ENCODE assay signal across 15 mouse cellular contexts in the genomic region with DNA sequence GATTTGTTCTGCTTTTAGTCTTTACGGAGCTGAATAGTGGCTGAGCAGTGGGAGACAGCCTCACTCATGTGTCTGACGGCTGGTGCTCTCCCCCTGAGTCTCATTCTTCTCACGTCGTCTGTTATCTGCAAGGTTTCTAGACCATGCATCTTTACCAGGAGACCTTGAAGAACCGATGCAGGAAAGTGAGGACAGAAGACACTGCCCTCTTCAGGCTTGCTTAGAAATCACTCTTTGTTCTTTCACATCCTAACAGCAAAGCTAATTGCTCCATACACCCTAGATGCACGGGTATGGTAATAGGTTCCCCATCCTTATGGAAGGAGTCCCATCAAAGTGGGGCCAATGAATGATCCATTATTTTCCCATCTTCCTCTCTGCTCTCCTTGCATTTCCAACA.
A peak's percentile ranks its signal among the peaks of the same experiment; 100 is the strongest.
DNase-seq lines count a peak whose midpoint lies in the region; ATAC-seq and TF ChIP-seq lines count a peak whose summit lies in the region.
"Had no signal": no experiment of that assay in that cellular context is flagged by ENCODE, and none has a peak within 500 bp of the region (broad histone marks: within the 10 kb centered on the region; RNA-seq: fewer than 3 reads in every experiment).

No protein-coding gene starts in this region.

- TF ChIP-seq RAD21 in MEL (IDR thresholded peaks at IDR 0.05; ENCODE audit: low read depth, low read length), result peak; percentile 83

- no peaks in the 10 kb centered on the region for H3K36me3 ChIP-seq in heart, adult 2 months (ENCODE audit: control insufficient read depth, insufficient read depth, low read length)
- H3K36me3 ChIP-seq in lung, postnatal 0 days (ENCODE audit: insufficient read depth, low read length), result no peaks in the 10 kb centered on the region
- H3K36me3 ChIP-seq in MEL (ENCODE audit: control insufficient read depth in 1 of 2, insufficient read depth in 2 of 2, low read length in 2 of 2), result no peaks in the 10 kb centered on the region
- H3K36me3 ChIP-seq: embryonic facial prominence, embryonic 12.5 days; forebrain, embryonic 12.5 days; limb, embryonic 10.5 days had no signal

- no peak overlapping the region for H3K4me2 ChIP-seq in lung, postnatal 0 days (replicated peaks; ENCODE audit: low read depth, low read length)
- H3K4me2 ChIP-seq: embryonic facial prominence, embryonic 12.5 days; forebrain, embryonic 12.5 days had no signal

- H3K4me1 ChIP-seq in heart, adult 2 months (ENCODE audit: control insufficient read depth, insufficient read depth, low read length), result no peaks in the 10 kb centered on the region
- no peaks in the 10 kb centered on the region for H3K4me1 ChIP-seq in lung, postnatal 0 days (ENCODE audit: insufficient read depth, low read depth, low read length)
- H3K4me1 ChIP-seq in MEL (ENCODE audit: control insufficient read depth in 1 of 2, insufficient read depth in 2 of 2, low read length in 2 of 2), result 0 out of 4 replicates have a peak, but pooled peaks cover 0 to 2% of the 10 kb centered on the region in 2 experiments

- no peak for TF ChIP-seq EP300 in heart, adult 2 months (IDR thresholded peaks at IDR 0.05; ENCODE audit: insufficient read depth, low read depth, low read length)
- no peak for TF ChIP-seq EP300 in lung, postnatal 0 days (IDR thresholded peaks at IDR 0.05)
- no peak for TF ChIP-seq EP300 in MEL (IDR thresholded peaks at IDR 0.05; ENCODE audit: low read depth in 1 of 2, low read length in 2 of 2)

- no peak for TF ChIP-seq POLR2A in heart, adult 2 months (IDR thresholded peaks at IDR 0.05; ENCODE audit: insufficient read depth, low read depth, low read length)
- TF ChIP-seq POLR2A in MEL (IDR thresholded peaks at IDR 0.05; ENCODE audit: control insufficient read depth in 1 of 2, insufficient read depth in 1 of 2, low read depth in 1 of 2, low read length in 2 of 2, poor library complexity in 1 of 2), result no peak

- ATAC-seq in lung, postnatal 0 days, result no peak
- ATAC-seq in megakaryocyte-erythroid progenitor cell, adult 5-6 weeks (replicated peaks; ENCODE audit: low FRiP score, low TSS enrichment, poor library complexity, severe bottlenecking), result peak; percentile 67
- ATAC-seq: activated CD4-positive, CD25-positive, alpha-beta regulatory T cell, adult 4 months had no signal

- H3K27me3 ChIP-seq in heart, adult 2 months (ENCODE audit: control insufficient read depth, insufficient read depth, low read length), result no peaks in the 10 kb centered on the region
- no peaks in the 10 kb centered on the region for H3K27me3 ChIP-seq in lung, postnatal 0 days (replicated peaks; ENCODE audit: insufficient read depth, low read length)
- peaks cover 7 to 16% of the 10 kb centered on the region in 2 experiments for H3K27me3 ChIP-seq in MEL (ENCODE audit: control insufficient read depth in 1 of 2, insufficient read depth in 2 of 2, low read length in 2 of 2)

- 38% methylated on average over 6 of the region's 6 CpGs for WGBS in heart, adult 2 months
- WGBS in lung, postnatal 0 days, result 35% methylated on average over 6 of the region's 6 CpGs

- H3K27ac ChIP-seq in heart, adult 2 months, result no peak overlapping the region
- H3K27ac ChIP-seq in lung, postnatal 0 days (ENCODE audit: low read length), result no peak overlapping the region
- H3K27ac ChIP-seq in MEL (ENCODE audit: control insufficient read depth, low read depth, low read length), result no peak overlapping the region
- H3K27ac ChIP-seq: embryonic facial prominence, embryonic 12.5 days; forebrain, embryonic 12.5 days; limb, embryonic 10.5 days had no signal

- H3K9ac ChIP-seq in heart, adult 2 months (ENCODE audit: low read depth, low read length), result no peak overlapping the region
- H3K9ac ChIP-seq in lung, postnatal 0 days (replicated peaks; ENCODE audit: low read depth), result no peak overlapping the region
- no peak overlapping the region for H3K9ac ChIP-seq in MEL (ENCODE audit: control insufficient read depth, low read depth, low read length, poor library complexity, severe bottlenecking)
- H3K9ac ChIP-seq: embryonic facial prominence, embryonic 12.5 days; forebrain, embryonic 12.5 days had no signal

- no peaks in the 10 kb centered on the region for H3K79me2 ChIP-seq in heart, adult 2 months (replicated peaks; ENCODE audit: control insufficient read depth, insufficient read depth, low read length)
- H3K79me2 ChIP-seq in MEL (ENCODE audit: control insufficient read depth, insufficient read depth, low read length, poor library complexity), result no peaks in the 10 kb centered on the region

- no peak for DNase-seq in heart, adult 2 months
- DNase-seq in heart, postnatal 4 days, result no peak
- peak; percentile 23 for DNase-seq in lung, postnatal 0 days (ENCODE audit: low spot score)
- DNase-seq in lung, postnatal 14 days, result no peak
- DNase-seq in MEL (ENCODE audit: low read depth, low spot score), result peak; percentile 69
- DNase-seq in embryo, embryonic 10.5 days (ENCODE audit: low spot score), result no peak
- DNase-seq in left cerebral cortex, adult 8-10 months (ENCODE audit: low spot score in 2 of 2), result no peak
- DNase-seq: cerebellum, adult 9-10 months; gastrocnemius, postnatal 36 days; thymus, adult 18-20 months had no signal

- no peaks in the 10 kb centered on the region for H3K9me3 ChIP-seq in lung, postnatal 0 days (ENCODE audit: low read length)
- no peaks in the 10 kb centered on the region for H3K9me3 ChIP-seq in MEL (replicated peaks; ENCODE audit: insufficient read depth, low read length)
- H3K9me3 ChIP-seq: forebrain, embryonic 12.5 days; limb, embryonic 10.5 days had no signal

- peak; percentile 62 for TF ChIP-seq CTCF in heart, adult 2 months (IDR thresholded peaks at IDR 0.05)
- peak; percentile 65 for TF ChIP-seq CTCF in lung, postnatal 0 days (IDR thresholded peaks at IDR 0.05)
- TF ChIP-seq CTCF in MEL (IDR thresholded peaks at IDR 0.05 in 2 of 3, conservative IDR thresholded peaks at IDR 0.05 in 1 of 3; ENCODE audit: control insufficient read depth in 1 of 3, insufficient read depth in 1 of 3, low read depth in 2 of 3, low read length in 3 of 3, poor library complexity in 1 of 3, severe bottlenecking in 1 of 3), result peak; percentile 37 to 84 (median 61)

- intact Hi-C loops in heart, adult 2 months (cut with DNase I), result no loop called here

- H3K4me3 ChIP-seq in heart, adult 2 months, result no peak overlapping the region
- H3K4me3 ChIP-seq in lung, postnatal 0 days (ENCODE audit: low read depth, low read length), result no peak overlapping the region
- H3K4me3 ChIP-seq in MEL (ENCODE audit: control insufficient read depth in 1 of 2, insufficient read depth in 1 of 2, low read depth in 2 of 2, low read length in 2 of 2), result no peak overlapping the region
- H3K4me3 ChIP-seq: embryonic facial prominence, embryonic 12.5 days; forebrain, embryonic 12.5 days; limb, embryonic 10.5 days had no signal

TF ChIP-seq in MEL, 35 proteins besides CTCF, POLR2A, EP300 and RAD21:
- TF ChIP-seq GATA1 (IDR thresholded peaks at IDR 0.05; ENCODE audit: low read depth, low read length) (0 out of 2 replicates have a peak, but pooled peaks have one; percentile 27), SMC3 (IDR thresholded peaks at IDR 0.05; ENCODE audit: low read depth, low read length) (peak; percentile 86), ZMIZ1 (IDR thresholded peaks at IDR 0.05; ENCODE audit: low read depth, low read length) (no peak), E2F4 (IDR thresholded peaks at IDR 0.05; ENCODE audit: borderline replicate concordance, low read depth, low read length) (no peak), ZC3H11A (IDR thresholded peaks at IDR 0.05; ENCODE audit: low read depth, low read length) (peak; percentile 81), ZKSCAN1 (IDR thresholded peaks at IDR 0.05; ENCODE audit: low read depth, low read length) (no peak)

Comparison
In these comparisons a context has a peak if more than half of its experiments do, and no peak if none do; other contexts are left out.
1. DNase-seq: peak in lung, postnatal 0 days (single experiment) and MEL (single experiment); none in heart, adult 2 months (0 of 2), heart, postnatal 4 days (single experiment), lung, postnatal 14 days (single experiment), embryo, embryonic 10.5 days (single experiment) and left cerebral cortex, adult 8-10 months (0 of 2).
2. Peak in every context shown above with its lines, with median percentiles within 50 percentile points of each other: CTCF ChIP-seq.